Mouse (Mus musculus): ENCODE data around the gene D930020B18Rik.

The D930020B18Rik gene

DNA sequence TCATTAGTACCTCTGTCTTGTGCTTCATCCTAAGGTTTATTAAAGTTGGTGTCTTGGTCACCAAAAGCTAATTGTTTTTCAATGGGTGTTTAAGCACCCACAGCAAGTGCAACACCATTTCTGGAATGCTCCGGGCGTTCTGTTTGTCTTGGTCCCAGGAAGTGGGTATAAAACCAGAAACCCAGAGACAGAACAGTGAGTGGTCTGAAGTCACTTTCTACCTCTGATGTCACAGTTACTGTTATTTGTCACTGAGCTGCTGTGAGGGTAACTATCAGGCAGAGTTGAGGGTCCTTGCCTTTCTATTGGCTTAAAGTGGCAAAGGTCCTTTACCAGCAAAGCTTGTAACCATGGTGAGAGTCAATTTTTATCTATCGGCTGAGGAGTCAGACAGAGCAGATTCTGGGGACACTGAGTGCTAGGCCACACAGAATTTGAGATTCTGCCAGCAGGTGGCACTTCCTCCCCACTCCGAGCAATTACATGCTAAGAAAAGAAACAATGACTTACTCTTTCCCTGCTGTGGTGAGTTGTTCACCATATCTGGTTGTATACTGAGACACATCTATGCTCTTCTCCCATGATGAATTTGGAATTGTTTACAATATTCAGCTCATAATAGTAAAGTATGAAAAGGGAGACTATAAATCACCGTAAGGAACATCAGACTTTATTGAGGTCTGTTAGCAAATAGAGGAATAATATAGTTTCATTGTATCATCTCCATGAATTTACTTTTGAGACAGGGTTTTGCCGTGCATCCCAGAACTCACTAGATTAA, 1.0 kb upstream of the D930020B18Rik start:
- peak; percentile 32 for DNase-seq

- DNase-seq, result no peak
These were observed 480 bp upstream of the D930020B18Rik start for GRCm38 (mm10) chr10:121640944-121641271.

GRCm38 (mm10) chr10:121642054-121642947, 913 bp downstream of the D930020B18Rik start:
- DNase-seq, result no peak

- DNase-seq, result no peak
These were observed 4.9 kb downstream of the D930020B18Rik start for GRCm38 (mm10) chr10:121646294-121646693.

DNA sequence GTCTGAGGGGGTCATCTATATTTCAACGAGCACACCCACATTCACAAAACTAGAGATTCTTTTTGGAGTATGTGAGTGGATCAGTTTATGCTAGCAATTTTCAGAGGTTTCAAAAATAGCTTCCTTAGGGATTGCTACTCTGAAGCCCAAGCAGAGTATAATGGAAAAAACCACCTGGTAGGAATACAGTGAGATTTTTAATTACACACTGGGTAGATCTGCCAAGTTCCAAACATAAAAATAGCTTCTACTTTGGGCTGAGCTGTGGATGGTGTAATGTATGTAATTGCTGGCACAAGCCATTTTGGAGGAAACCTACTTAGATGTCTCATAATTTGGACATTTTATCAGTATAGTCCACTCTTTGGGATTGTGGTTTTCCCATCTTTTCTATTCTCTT, 11.7 kb downstream of the D930020B18Rik start:
- DNase-seq, result no peak

DNA sequence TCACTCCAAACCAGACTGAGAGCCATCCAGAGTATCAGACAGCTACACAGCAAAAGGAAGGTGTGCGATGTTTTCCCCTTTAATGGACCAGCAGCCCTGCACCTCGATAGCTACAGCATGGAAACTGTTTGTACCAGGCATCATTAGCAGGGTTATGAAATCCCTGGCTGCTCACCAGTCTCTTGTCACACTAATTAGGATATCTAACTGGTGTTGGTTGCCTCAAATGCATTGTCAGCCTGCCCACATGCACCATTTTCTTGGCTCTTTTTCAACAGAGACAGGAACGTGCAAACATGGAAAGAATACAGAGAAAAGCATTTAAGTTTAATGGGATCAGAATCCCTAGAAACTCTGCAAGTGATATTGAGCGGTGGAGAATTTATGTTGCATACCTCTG, 14.5 kb downstream of the D930020B18Rik start:
- DNase-seq, result no peak

GRCm38 (mm10) chr10:121662711-121663110, 21.3 kb downstream of the D930020B18Rik start:
- no peak for DNase-seq

DNA sequence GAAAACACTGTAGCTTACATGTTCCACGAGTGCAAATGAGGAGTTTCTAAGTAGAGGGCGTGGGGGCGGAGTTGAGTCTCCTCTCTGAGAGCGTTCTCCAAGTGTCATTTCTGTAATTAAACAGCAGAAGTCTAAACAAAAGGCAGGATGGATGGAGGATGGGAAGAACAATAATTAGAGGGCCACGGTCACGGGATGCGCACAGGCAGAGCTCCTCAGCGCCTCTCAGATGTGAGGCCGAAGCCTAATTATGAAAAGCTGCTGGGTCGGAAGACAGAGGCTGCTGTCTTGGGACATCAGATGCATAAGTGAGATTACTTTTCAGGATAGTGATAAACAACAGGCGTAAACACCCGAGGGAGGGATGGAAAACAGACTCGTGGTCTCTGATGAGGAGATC, 22.2 kb downstream of the D930020B18Rik start:
- no peak for DNase-seq

- no peak for DNase-seq
These were observed 24.3 kb downstream of the D930020B18Rik start for GRCm38 (mm10) chr10:121665631-121666145.

DNA sequence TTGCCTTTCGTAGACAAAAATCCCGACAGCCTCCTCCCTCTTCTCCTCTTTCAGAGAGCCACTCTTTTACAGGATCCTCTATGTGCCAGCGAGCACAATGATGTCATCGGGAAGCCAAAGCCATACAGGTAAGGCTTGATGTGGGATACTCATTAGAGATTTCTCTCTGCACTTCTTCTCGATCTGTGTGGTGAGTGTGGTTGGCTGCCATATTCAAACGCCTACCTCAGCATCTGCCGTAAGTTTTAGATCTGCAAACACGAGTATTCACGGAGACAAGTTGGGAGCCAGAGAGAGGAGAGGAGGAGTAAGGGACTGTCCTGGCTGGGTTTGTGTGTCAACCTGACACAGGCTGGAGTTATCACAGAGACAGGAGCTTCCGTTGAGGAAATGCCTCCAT, 27.7 kb downstream of the D930020B18Rik start:
- no peak for DNase-seq

- no peak for DNase-seq
These were observed 35.6 kb downstream of the D930020B18Rik start for GRCm38 (mm10) chr10:121677019-121677418.

GRCm38 (mm10) chr10:121680902-121681301, 39.5 kb downstream of the D930020B18Rik start:
- DNase-seq, result no peak

- no peak for DNase-seq
These were observed 41.2 kb downstream of the D930020B18Rik start for GRCm38 (mm10) chr10:121682539-121682938.

- DNase-seq, result no peak
These were observed 44.8 kb downstream of the D930020B18Rik start for GRCm38 (mm10) chr10:121686153-121686660.

DNA sequence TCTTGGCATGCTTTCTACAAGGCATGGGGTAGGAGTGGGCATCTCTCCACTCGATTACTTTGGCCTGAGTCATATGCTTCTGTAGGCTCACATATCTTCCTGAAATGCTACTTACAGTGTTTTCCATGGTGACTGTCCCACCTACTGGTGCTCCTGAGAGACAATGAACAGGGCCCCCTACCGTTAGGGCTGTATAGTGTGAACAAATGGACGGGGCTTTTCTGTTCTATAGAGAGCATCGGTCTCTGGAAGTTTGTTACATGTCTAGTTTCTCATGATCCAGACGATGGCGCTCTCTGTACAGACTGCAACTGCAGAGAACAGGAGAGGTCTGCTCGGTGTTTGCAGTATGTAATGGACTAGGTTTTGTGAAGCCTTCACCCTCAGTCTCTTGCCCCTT, 46.1 kb downstream of the D930020B18Rik start:
- no peak for DNase-seq

GRCm38 (mm10) chr10:121689591-121690314, 48.4 kb downstream of the D930020B18Rik start:
- peak; percentile 18 for DNase-seq

GRCm38 (mm10) chr10:121692944-121693579, 51.7 kb downstream of the D930020B18Rik start:
- DNase-seq, result no peak

- no peak for DNase-seq
These were observed 53.2 kb downstream of the D930020B18Rik start for GRCm38 (mm10) chr10:121694567-121694966.

DNA sequence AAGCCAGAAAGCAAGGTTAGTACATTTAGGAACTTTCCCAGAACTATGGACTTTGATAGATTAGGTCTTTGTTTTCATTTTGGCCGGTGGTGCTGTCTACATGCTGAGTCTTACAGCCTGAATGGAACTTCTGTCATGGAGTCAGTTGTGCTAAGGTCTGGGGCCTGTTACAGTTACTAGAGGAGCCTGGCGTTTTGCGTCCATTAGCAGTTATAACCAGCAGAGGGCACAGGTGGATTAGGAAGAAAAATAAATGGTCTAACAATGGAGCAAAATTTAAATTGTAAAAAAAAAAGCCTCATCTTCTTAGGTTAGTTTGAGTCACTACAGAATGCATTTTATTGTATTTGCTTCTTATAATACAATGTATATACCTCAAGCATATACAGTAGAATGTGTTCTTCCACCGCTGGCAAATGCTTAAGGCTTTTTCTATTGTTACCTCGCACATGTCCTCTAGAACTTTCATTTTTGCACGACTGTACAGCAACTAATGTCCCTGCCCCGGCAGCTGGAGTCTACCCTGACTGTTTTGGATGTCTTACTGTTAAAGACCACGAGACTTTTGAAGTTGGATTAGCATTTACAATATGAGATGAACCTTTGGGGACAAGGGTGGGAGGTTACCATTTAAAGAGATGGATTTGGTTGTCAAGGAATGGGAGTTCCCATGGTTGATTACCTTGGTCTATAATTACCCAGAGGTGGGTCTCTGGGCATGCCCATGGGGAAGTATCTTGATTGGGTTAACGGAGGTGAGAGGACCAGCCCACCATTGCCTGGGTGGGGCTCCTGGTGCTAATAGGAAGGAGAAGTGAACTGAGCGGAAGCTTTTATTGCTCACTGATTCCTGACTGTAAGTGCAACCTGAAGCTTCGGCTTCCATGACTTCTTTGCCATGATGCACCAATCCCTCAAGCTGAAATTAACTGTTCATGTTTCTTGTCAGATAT, 60.2 kb downstream of the D930020B18Rik start:
- peak; percentile 17 for DNase-seq

DNA sequence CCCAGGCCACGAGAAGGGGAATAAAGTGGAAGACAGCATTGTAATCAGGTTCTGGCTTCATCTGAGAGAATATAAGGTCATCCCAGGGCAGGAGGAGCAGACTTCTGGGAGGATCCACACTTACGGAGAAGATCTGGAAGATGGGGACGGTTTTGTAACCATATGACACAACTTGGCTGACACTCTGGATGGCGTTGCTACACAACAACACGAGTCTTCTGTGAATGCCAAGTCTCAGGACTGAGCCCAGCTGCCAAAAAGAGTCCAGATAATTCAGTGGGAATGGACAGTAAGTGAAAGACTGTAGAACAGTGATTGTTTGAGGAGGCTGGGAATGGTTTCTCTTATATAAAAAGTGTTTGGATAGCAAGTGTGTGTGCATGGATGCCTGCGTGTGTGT, 62.2 kb downstream of the D930020B18Rik start:
- DNase-seq, result no peak

DNA sequence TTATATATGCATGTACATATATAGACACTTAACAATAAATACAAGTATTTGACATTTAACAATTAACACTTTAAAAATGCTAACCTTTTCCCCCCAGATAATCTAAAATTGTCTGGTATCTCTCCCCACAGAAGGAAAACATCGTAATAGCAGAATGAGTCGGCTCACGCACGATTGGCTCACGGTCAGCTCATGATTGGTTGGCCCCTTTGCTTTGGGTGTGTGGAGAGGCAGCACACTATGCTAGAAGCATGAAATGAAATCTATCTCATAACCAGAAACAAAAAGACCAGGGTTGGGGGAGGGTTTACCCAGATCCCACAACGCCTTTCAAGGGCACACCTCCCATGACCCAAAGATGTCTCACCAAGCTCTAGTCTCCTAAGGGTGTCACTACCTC, 63.5 kb downstream of the D930020B18Rik start:
- DNase-seq, result no peak

Measured in thymus, postnatal 25 days (tissue).